Mouse (Mus musculus) hindlimb bud, embryonic 11.5 days (tissue): ENCODE measurements around the gene Spats2.

ENCODE experiments used
- DNase-seq: peaks from one replicate; pipeline ENCODE4 v3.0.0-alpha.2; 2012; ENCODE audit warnings: low read depth, low spot score; ENCODE audit errors: extremely low spot score

Gene Spats2

GRCm38 (mm10) chr15:99097840-99098492, 27.8 kb upstream of the Spats2 start:
- no peak for DNase-seq

GRCm38 (mm10) chr15:99098493-99098861, 27.2 kb upstream of the Spats2 start:
- no peak for DNase-seq

GRCm38 (mm10) chr15:99099139-99099556, 26.6 kb upstream of the Spats2 start:
- no peak for DNase-seq

- no peak for DNase-seq
Measured at GRCm38 (mm10) chr15:99099984-99100383, 25.7 kb upstream of the Spats2 start.

- DNase-seq = no peak
Measured at GRCm38 (mm10) chr15:99105238-99105637, 20.5 kb upstream of the Spats2 start.

GRCm38 (mm10) chr15:99107866-99108265, 17.9 kb upstream of the Spats2 start:
- no peak for DNase-seq

- no peak for DNase-seq
Measured at GRCm38 (mm10) chr15:99111139-99111538, 14.6 kb upstream of the Spats2 start.

- DNase-seq = no peak
Measured at GRCm38 (mm10) chr15:99111809-99112208, 13.9 kb upstream of the Spats2 start.

- DNase-seq = no peak
Measured at GRCm38 (mm10) chr15:99112843-99113395, 12.8 kb upstream of the Spats2 start.

GRCm38 (mm10) chr15:99113396-99113975, 12.2 kb upstream of the Spats2 start:
- no peak for DNase-seq

GRCm38 (mm10) chr15:99114312-99115064, 11.2 kb upstream of the Spats2 start:
- DNase-seq = no peak

- DNase-seq = no peak
Measured at GRCm38 (mm10) chr15:99115065-99115423, 10.7 kb upstream of the Spats2 start.

GRCm38 (mm10) chr15:99116539-99116938, 9.2 kb upstream of the Spats2 start:
- DNase-seq = no peak

- DNase-seq = no peak
Measured at GRCm38 (mm10) chr15:99120814-99121213, 4.9 kb upstream of the Spats2 start.

GRCm38 (mm10) chr15:99122642-99123041, 3.1 kb upstream of the Spats2 start:
- no peak for DNase-seq

- DNase-seq = peak; percentile 81
Measured at GRCm38 (mm10) chr15:99126081-99126815, 532 bp downstream of the Spats2 start.

GRCm38 (mm10) chr15:99126816-99127365, 1.2 kb downstream of the Spats2 start:
- no peak for DNase-seq

GRCm38 (mm10) chr15:99127851-99128522, 2.3 kb downstream of the Spats2 start:
- DNase-seq = no peak

GRCm38 (mm10) chr15:99129441-99129840, 3.7 kb downstream of the Spats2 start:
- no peak for DNase-seq
